8 mouse cellular contexts compared by ENCODE assay signal in genomic region chr9:114498218-114498617, GRCm38 (mm10). TPM values are rescaled to one million over a fixed set of nuclear protein-coding genes. Genes with fewer than 3 reads are reported as not detected.
DNase-seq lines count a peak whose midpoint lies in the region; ATAC-seq and TF ChIP-seq lines count a peak whose summit lies in the region.

No protein-coding gene starts in this region.

- peak overlapping the region; percentile 44; the same call in 1 of the 2 replicates for H3K4me2 ChIP-seq in heart, embryonic 12.5 days
- H3K4me2 ChIP-seq in kidney, postnatal 0 days (ENCODE audit: low read length) = peak overlapping the region; percentile 35
- H3K4me2 ChIP-seq in liver, embryonic 11.5 days = no peak overlapping the region
- peak overlapping the region; percentile 35 for H3K4me2 ChIP-seq in neural tube, embryonic 13.5 days

- no peak overlapping the region for H3K27ac ChIP-seq in embryonic facial prominence, embryonic 10.5 days (replicated peaks)
- no peak overlapping the region for H3K27ac ChIP-seq in heart, embryonic 12.5 days (ENCODE audit: poor library complexity, severe bottlenecking)
- no peak overlapping the region for H3K27ac ChIP-seq in kidney, postnatal 0 days
- no peak overlapping the region for H3K27ac ChIP-seq in liver, embryonic 11.5 days (ENCODE audit: low read depth, low read length)
- no peak overlapping the region for H3K27ac ChIP-seq in neural tube, embryonic 13.5 days (replicated peaks)

- 10% methylated on average over 11 of the region's 11 CpGs for WGBS in embryonic facial prominence, embryonic 10.5 days
- WGBS in heart, embryonic 12.5 days = 5% methylated on average over 11 of the region's 11 CpGs
- WGBS in kidney, postnatal 0 days = 4% methylated on average over 11 of the region's 11 CpGs
- WGBS in liver, embryonic 11.5 days = 7% methylated on average over 11 of the region's 11 CpGs
- WGBS in neural tube, embryonic 13.5 days = 12% methylated on average over 11 of the region's 11 CpGs

- no peak overlapping the region for H3K9ac ChIP-seq in heart, embryonic 12.5 days
- no peak overlapping the region for H3K9ac ChIP-seq in kidney, postnatal 0 days (ENCODE audit: low read depth, low read length)
- no peak overlapping the region for H3K9ac ChIP-seq in liver, embryonic 11.5 days (ENCODE audit: low read depth, low read length)
- H3K9ac ChIP-seq in neural tube, embryonic 13.5 days = 0 out of 2 replicates have a peak overlapping the region, but pooled peaks have one; percentile 2

- H3K4me1 ChIP-seq in embryonic facial prominence, embryonic 10.5 days = peaks cover 4% of the 10 kb centered on the region; the same call in 1 of the 2 replicates
- peaks cover 8% of the 10 kb centered on the region for H3K4me1 ChIP-seq in heart, embryonic 12.5 days (replicated peaks)
- no peaks in the 10 kb centered on the region for H3K4me1 ChIP-seq in kidney, postnatal 0 days (replicated peaks; ENCODE audit: insufficient read depth, low read length)
- H3K4me1 ChIP-seq in liver, embryonic 11.5 days (replicated peaks; ENCODE audit: control insufficient read depth, insufficient read depth, low read length) = peaks cover 16% of the 10 kb centered on the region
- 0 out of 2 replicates have a peak, but pooled peaks cover 3% of the 10 kb centered on the region for H3K4me1 ChIP-seq in neural tube, embryonic 13.5 days (replicated peaks)

- peak overlapping the region; percentile 19; the same call in 1 of the 2 replicates for H3K4me3 ChIP-seq in embryonic facial prominence, embryonic 10.5 days
- no peak overlapping the region for H3K4me3 ChIP-seq in heart, embryonic 12.5 days
- no peak overlapping the region for H3K4me3 ChIP-seq in kidney, postnatal 0 days (replicated peaks; ENCODE audit: low read depth, low read length)
- H3K4me3 ChIP-seq in liver, embryonic 11.5 days (ENCODE audit: low read depth, low read length) = no peak overlapping the region
- H3K4me3 ChIP-seq in neural tube, embryonic 13.5 days = no peak overlapping the region

- TF ChIP-seq CTCF in kidney, postnatal 0 days (IDR thresholded peaks at IDR 0.05; ENCODE audit: low read depth) = peak; percentile 97

- H3K27me3 ChIP-seq in embryonic facial prominence, embryonic 10.5 days (replicated peaks; ENCODE audit: low read depth, poor library complexity, severe bottlenecking) = no peaks in the 10 kb centered on the region
- H3K27me3 ChIP-seq in heart, embryonic 12.5 days (replicated peaks) = peaks cover 7% of the 10 kb centered on the region; the same call in 1 of the 2 replicates
- 0 out of 2 replicates have a peak, but pooled peaks cover 3% of the 10 kb centered on the region for H3K27me3 ChIP-seq in kidney, postnatal 0 days (ENCODE audit: insufficient read depth, low read length)
- no peaks in the 10 kb centered on the region for H3K27me3 ChIP-seq in liver, embryonic 11.5 days (replicated peaks; ENCODE audit: control insufficient read depth, insufficient read depth, low read length)
- no peaks in the 10 kb centered on the region for H3K27me3 ChIP-seq in neural tube, embryonic 13.5 days

- DNase-seq in 416B (ENCODE audit: low read depth) = peak; percentile 90
- DNase-seq in adrenal gland, adult 2 months = peak; percentile 78
- DNase-seq in embryonic facial prominence, embryonic 10.5 days (ENCODE audit: low spot score) = peak; percentile 91
- DNase-seq in kidney, postnatal 0 days (ENCODE audit: low spot score) = peak; percentile 91
- DNase-seq in liver, embryonic 11.5 days (ENCODE audit: low spot score) = peak; percentile 89
- peak; percentile 80 for DNase-seq in testis, postnatal 14 days (ENCODE audit: low spot score)

- no peaks in the 10 kb centered on the region for H3K9me3 ChIP-seq in embryonic facial prominence, embryonic 10.5 days
- no peaks in the 10 kb centered on the region for H3K9me3 ChIP-seq in heart, embryonic 12.5 days (replicated peaks)
- no peaks in the 10 kb centered on the region for H3K9me3 ChIP-seq in kidney, postnatal 0 days (replicated peaks; ENCODE audit: low read length)
- no peaks in the 10 kb centered on the region for H3K9me3 ChIP-seq in liver, embryonic 11.5 days (ENCODE audit: control insufficient read depth, low read length)
- H3K9me3 ChIP-seq in neural tube, embryonic 13.5 days = no peaks in the 10 kb centered on the region

- H3K36me3 ChIP-seq in embryonic facial prominence, embryonic 10.5 days (replicated peaks) = no peaks in the 10 kb centered on the region
- H3K36me3 ChIP-seq in heart, embryonic 12.5 days = no peaks in the 10 kb centered on the region
- H3K36me3 ChIP-seq in kidney, postnatal 0 days (ENCODE audit: insufficient read depth, low read length) = no peaks in the 10 kb centered on the region
- H3K36me3 ChIP-seq in liver, embryonic 11.5 days (ENCODE audit: control insufficient read depth, insufficient read depth, low read length) = no peaks in the 10 kb centered on the region
- H3K36me3 ChIP-seq in neural tube, embryonic 13.5 days = no peaks in the 10 kb centered on the region

- no peak for ATAC-seq in heart, embryonic 12.5 days (ENCODE audit: insufficient number of reproducible peaks, low FRiP score)
- ATAC-seq in kidney, postnatal 0 days (replicated peaks; ENCODE audit: low FRiP score, low read depth) = peak; percentile 71; the same call in 1 of the 2 replicates
- peak; percentile 60; the same call in 1 of the 2 replicates for ATAC-seq in liver, embryonic 11.5 days (replicated peaks; ENCODE audit: low FRiP score)
- ATAC-seq in neural tube, embryonic 13.5 days (ENCODE audit: low read depth) = no peak

RNA-seq across cellular contexts. Expression of gene Ccr4, which starts 6.5 kb away (rescaled TPM):
- not detected for total RNA-seq in adrenal gland, adult 2 months (2021)
- polyA plus RNA-seq in adrenal gland, adult 2 months (2012; rRNA removed) = not detected in 2 replicates
- 0.10 TPM in 1 of 2 replicates, not detected in the other for polyA plus RNA-seq in embryonic facial prominence, embryonic 10.5 days (2016; fragmentation: Nextera tagmentation; extraction: Ambion mirVana)
- polyA plus RNA-seq in heart, embryonic 12.5 days (2016; fragmentation: Nextera tagmentation; extraction: Ambion mirVana) = not detected in 2 replicates
- polyA plus RNA-seq in kidney, postnatal 0 days (2015; fragmentation: Nextera tagmentation; extraction: Ambion mirVana) = 0.19 and 0.84 TPM in 2 replicates
- polyA plus RNA-seq in liver, embryonic 11.5 days (2014; fragmentation: Nextera tagmentation; extraction: Ambion mirVana) = not detected in 2 replicates
- polyA plus RNA-seq in neural tube, embryonic 13.5 days (2015; fragmentation: Nextera tagmentation; extraction: Ambion mirVana) = not detected in 2 replicates

RNA-seq across cellular contexts. Expression of gene C130032M10Rik, which starts 17.3 kb away (rescaled TPM):
- under 1 TPM in 1 of 2 experiments, not detected in 1; 0.40 TPM for total RNA-seq in adrenal gland, adult 2 months (2021)
- polyA plus RNA-seq in adrenal gland, adult 2 months (2012; rRNA removed) = 0.75 TPM in 1 of 2 replicates, not detected in the other
- 1.0 and 1.2 TPM in 2 replicates for polyA plus RNA-seq in embryonic facial prominence, embryonic 10.5 days (2016; fragmentation: Nextera tagmentation; extraction: Ambion mirVana)
- 0.64 and 1.3 TPM in 2 replicates for polyA plus RNA-seq in heart, embryonic 12.5 days (2016; fragmentation: Nextera tagmentation; extraction: Ambion mirVana)
- polyA plus RNA-seq in kidney, postnatal 0 days (2015; fragmentation: Nextera tagmentation; extraction: Ambion mirVana) = 0.16 TPM in 1 of 2 replicates, not detected in the other
- polyA plus RNA-seq in liver, embryonic 11.5 days (2014; fragmentation: Nextera tagmentation; extraction: Ambion mirVana) = 0.30 TPM in 1 of 2 replicates, not detected in the other
- 0.44 TPM in 1 of 2 replicates, not detected in the other for polyA plus RNA-seq in neural tube, embryonic 13.5 days (2015; fragmentation: Nextera tagmentation; extraction: Ambion mirVana)

Comparison
In these comparisons a context has a peak if more than half of its experiments do, and no peak if none do; other contexts are left out.
1. ATAC-seq: peak in kidney, postnatal 0 days (single experiment) and liver, embryonic 11.5 days (single experiment); none in heart, embryonic 12.5 days (single experiment) and neural tube, embryonic 13.5 days (single experiment).
2. Peak in every context shown above with its lines, with median percentiles within 50 percentile points of each other: DNase-seq.